Mouse (Mus musculus) small intestine, adult 2 months (tissue): ENCODE data around the gene Dclk3.

ENCODE experiments used
- CTCF ChIP-seq: fragments of 200-500 bp; IDR thresholded peaks from 2 replicates; pipeline ENCODE4 v1.5.1; 2012; ENCODE audit warnings: low read depth, mild to moderate bottlenecking, control low read depth, inconsistent platforms, low read length, moderate library complexity, mixed read lengths; ENCODE audit not compliant: insufficient replicate concordance, insufficient read length; ENCODE audit errors: extremely low read depth
- POLR2A ChIP-seq: fragments of 200-500 bp; IDR thresholded peaks from 2 replicates; pipeline ENCODE4 v1.6.1; 2012; ENCODE audit warnings: low read depth, mild to moderate bottlenecking, control low read depth, inconsistent platforms, low read length, moderate library complexity

DNA sequence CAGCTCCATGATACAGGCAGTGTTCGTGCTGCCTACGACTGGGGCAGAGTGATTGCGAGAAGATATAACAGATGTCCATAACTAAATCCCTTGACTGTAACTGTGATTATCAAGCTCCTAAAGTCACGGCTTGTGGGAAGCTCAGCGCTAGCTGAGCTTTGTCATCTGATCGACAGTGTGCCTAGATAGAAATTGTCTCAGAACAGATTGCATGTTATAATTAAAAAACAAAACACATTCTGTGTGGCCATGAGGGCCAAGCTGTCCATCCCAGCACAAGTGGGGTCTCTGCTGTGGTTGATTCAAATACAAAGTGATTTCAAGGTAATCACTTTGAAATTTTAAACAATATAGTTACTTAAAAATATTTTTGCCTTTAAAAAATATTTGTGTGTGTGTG is 26.8 kb downstream of the Dclk3 start:
- no peak for TF ChIP-seq CTCF
- no peak for TF ChIP-seq POLR2A
